Mouse (Mus musculus) kidney, adult 9 months (tissue): ENCODE results near the gene Eml2.

ENCODE experiments used
- DNase-seq: peaks from one replicate; pipeline ENCODE4 v3.0.0; 2022

Gene Eml2

GRCm38 (mm10) chr7:19208944-19209472 lies 32.8 kb downstream of the Eml2 start:
- peak; percentile 67 for DNase-seq

- DNase-seq = no peak
These were observed 33.3 kb downstream of the Eml2 start for GRCm38 (mm10) chr7:19209494-19209893.

- no peak for DNase-seq
These were observed 33.8 kb downstream of the Eml2 start for GRCm38 (mm10) chr7:19210010-19210409.

GRCm38 (mm10) chr7:19211041-19211675 lies 34.9 kb downstream of the Eml2 start:
- peak; percentile 54 for DNase-seq

- no peak for DNase-seq
These were observed 36.0 kb downstream of the Eml2 start, which contains the start of gene Gpr4 for GRCm38 (mm10) chr7:19211996-19212755. Gene Gpr4, plus strand, starts transcription at chr7:19212538.

GRCm38 (mm10) chr7:19213385-19213784 lies 37.2 kb downstream of the Eml2 start:
- DNase-seq = no peak

DNA sequence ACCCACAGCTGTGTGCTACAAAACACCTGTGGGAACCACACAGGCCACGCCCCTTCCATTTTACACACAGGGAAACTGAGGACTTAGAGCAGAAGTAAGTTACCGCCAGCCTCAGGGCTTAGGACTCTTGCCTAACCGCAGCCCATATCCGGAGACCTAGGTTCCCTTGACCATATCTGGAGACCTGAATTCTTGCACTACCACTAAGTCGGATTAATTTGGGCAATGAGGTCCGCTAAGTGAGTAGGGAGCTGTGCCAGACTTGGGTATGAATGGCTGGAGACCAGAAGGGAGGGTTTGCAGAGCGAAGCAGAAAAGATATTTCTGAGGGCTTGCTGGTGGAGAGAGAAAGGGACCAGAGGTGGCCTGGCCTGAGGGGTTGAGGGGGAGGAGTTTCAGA lies 38.1 kb downstream of the Eml2 start:
- no peak for DNase-seq

GRCm38 (mm10) chr7:19214940-19215339 lies 38.7 kb downstream of the Eml2 start:
- DNase-seq = no peak

DNA sequence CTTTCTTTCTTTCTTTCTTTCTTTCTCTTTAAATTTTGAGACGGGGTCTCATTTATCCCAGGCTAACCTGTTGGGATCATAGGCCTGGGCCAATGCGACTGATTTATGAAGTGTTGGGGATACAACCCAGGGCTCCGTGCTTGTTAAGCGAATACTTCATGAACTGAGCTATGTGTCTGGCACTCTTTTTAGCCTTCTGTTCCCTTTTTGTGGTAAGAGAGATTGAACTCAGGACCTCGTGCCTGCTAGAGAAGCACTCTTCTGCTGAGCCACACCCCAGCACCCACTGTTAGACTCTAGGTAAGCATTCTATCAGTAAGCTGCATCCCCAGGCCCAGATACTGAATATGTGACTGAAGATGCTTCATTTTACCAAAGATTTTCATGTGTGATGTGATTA lies 41.3 kb downstream of the Eml2 start:
- no peak for DNase-seq

DNA sequence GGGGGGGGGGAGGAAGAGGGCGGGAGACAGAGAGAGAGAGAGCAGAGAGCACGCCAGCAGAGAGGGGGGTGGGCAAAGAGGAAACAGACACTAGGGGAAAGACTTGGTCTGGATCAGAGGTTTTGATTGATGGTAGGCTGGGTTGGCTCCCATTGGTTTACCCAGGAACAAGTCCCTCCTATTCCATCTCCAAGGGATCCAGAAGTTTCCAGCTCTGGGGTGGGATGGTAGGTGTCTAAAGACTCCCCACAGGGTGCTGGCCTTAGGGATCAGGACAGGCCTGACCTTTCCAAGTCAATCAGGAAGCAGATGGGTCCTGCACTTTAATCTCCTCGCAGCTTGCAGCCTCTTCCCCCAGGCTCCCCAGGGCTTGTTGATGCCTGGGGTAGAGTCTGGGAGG lies 41.7 kb downstream of the Eml2 start:
- DNase-seq = no peak

DNA sequence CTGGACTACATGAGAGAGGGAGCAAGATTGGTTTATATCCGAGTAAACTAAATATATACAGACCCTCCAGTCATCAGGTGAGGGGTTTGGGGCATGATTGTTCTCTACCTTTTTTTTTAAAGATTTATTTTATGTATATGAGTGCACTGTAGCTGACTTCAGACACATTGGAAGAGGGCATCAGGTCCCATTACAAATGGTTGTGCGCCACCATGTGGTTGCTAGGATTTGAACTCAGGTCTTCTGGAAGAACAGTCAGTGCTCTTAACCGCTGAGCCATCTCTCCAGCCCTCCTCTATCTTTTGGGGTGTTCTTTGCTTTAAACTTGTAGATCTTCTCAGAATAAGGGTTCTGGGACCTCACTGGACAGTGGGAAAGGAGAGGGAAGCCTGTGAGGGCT lies 43.8 kb downstream of the Eml2 start:
- DNase-seq = no peak

DNA sequence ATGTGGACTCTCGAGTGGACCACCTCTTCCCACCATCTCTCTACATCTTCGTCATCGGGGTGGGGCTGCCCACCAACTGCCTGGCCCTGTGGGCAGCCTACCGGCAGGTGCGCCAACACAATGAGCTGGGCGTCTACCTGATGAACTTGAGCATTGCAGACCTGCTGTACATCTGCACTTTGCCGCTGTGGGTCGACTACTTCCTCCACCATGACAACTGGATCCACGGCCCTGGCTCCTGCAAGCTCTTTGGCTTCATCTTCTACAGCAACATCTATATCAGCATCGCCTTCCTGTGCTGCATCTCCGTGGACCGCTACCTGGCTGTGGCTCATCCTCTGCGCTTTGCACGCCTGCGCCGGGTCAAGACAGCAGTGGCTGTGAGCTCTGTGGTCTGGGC lies 46.0 kb downstream of the Eml2 start:
- DNase-seq = no peak

DNA sequence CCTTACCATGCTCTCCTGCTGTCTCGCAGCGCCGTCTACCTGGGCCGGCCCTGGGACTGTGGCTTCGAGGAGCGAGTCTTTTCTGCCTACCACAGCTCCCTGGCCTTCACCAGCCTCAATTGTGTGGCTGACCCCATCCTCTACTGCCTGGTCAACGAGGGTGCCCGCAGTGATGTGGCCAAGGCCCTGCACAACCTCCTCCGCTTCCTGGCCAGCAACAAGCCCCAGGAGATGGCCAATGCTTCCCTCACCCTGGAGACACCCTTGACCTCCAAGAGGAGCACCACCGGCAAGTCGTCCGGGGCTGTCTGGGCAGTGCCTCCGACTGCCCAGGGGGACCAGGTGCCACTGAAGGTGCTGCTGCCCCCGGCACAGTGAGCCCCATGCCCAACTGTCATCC lies 46.7 kb downstream of the Eml2 start:
- DNase-seq = no peak

DNA sequence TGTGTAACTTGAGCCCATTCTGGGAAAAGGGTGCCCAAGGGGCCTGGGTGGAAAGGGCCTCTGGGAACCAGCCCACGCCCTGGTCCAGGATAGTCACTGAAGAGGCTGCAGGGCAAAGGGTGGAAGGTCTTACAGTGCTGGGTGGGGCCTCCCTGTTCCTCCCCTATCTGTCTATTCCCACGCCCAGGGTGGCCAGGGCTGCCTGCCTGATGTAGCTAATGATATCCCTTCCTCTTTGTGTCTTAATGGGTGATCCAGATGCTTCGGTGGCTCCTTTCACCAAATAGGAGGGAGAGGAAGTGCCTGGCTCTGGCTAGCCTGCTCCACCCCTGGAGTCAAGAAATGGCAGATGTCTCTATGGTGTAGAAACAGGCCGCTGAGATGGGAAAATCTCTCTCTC lies 48.7 kb downstream of the Eml2 start:
- no peak for DNase-seq

- DNase-seq = peak; percentile 59
These were observed 50.9 kb downstream of the Eml2 start for GRCm38 (mm10) chr7:19226817-19227797.

GRCm38 (mm10) chr7:19227883-19228792 lies 51.9 kb downstream of the Eml2 start, which contains the start of gene Opa3:
Gene Opa3, plus strand, starts transcription at chr7:19228334.
- peak; percentile 100 for DNase-seq

- DNase-seq = no peak
These were observed 52.5 kb downstream of the Eml2 start for GRCm38 (mm10) chr7:19228793-19229148.

DNA sequence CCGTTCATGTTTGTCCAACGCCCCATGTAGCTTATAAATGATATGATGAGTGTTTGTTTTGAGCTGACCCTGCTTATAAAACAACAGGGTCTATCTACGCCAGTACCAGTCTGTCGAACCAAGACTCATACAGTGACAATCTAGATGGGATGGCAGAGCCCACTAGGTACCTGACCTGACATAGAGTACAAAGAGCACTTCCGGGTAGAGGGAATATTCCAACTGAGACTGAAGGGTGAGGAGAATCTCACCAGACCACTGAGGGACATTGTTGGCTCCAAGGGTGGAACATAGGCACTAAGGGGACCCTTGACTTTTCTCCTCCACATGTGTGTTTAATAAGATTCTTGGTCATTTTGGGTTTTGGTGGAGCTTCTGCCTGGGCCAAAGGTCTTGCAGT lies 53.2 kb downstream of the Eml2 start:
- DNase-seq = peak; percentile 40

DNA sequence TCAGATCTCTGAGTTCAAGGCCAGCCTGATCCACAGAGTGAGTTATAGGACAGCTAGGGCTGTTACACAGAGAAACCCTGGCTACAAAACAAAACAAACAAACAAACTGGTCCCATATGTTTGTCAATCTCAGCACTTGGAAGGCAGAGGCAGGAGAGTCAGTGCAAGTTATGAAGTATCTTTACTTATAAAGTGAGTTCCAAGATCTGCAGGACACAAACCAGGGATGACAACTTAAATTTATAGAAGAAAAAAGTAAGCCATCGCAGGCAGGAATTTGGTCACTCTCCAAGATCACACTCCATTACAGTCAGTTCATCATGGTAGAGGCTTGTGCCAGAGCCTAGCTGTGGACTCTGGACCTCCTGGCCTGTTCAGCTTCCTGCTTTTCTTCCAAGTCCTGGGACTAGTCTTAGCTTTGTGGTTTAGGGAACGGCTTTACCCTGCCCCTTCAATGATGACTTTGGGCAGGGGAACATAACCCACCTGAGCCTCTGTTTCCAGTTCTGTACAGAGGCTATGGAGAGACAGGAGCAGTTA lies 53.9 kb downstream of the Eml2 start:
- DNase-seq = peak; percentile 83

GRCm38 (mm10) chr7:19230899-19231298 lies 54.7 kb downstream of the Eml2 start:
- DNase-seq = no peak

DNA sequence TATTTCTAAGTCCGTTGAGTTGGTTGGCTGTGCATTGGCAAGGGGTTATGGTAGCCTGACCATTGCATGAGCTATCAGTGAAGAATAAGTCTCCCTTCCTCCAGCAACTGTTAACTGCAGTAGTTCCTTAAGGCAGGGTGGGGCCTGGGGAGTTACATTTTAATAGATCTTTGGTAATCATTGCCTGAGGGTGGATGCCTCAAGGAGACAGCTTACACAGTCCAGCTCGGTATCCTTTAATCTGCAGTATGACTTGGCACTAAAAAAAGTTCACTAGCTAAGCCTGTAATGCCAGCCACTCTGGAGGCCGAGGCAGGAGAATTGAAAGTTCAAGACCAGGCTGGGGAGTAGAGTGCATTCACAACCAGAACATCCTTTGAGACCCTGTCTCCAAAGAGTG lies 55.6 kb downstream of the Eml2 start:
- peak; percentile 86 for DNase-seq

DNA sequence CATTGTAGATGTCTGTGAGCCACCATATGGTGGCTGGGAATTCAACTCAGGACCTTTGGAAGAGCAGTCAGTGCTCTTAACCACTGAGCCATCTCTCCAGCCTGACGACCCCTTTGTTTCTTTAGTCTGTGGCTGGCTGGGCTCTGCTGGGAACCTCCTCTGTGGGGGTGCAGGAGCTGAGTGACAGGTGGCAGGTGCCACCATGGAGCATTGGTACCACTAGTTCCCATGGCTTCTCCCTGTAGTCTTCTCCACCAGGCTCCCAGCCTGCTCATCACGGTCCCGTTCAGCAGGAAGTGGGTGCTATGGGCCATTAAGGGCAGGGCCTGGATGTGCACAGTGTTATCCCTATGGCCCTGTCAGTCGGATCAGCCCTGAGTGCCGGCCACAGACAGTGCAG lies 58.4 kb downstream of the Eml2 start:
- DNase-seq = no peak
